Mouse (Mus musculus) intestine, embryonic 15.5 days (tissue): ENCODE data around the gene Serpina5. TPM values are rescaled to one million over a fixed set of nuclear protein-coding genes. Genes with fewer than 3 reads are reported as not detected.

Source experiments
- ATAC-seq: fragments of 200-750 bp; cut with Nextera tagmentation; 2 replicates; pipeline ENCODE4 v1.8.0; 2017; ENCODE audit warnings: moderate TSS enrichment, moderate library complexity
- H3K27ac ChIP-seq: fragments of 300-500 bp; sonication (generic); 2 replicates; pipeline ENCODE4 v1.5.1; 2015; ENCODE audit warnings: mild to moderate bottlenecking, inconsistent platforms
- H3K27me3 ChIP-seq: fragments of 300-500 bp; sonication (generic); replicated peaks from 2 replicates; pipeline ENCODE4 v1.6.1; 2015; ENCODE audit warnings: inconsistent platforms
- H3K36me3 ChIP-seq: fragments of 300-500 bp; sonication (generic); 2 replicates; pipeline ENCODE4 v1.6.1; 2015; ENCODE audit warnings: inconsistent platforms
- H3K4me1 ChIP-seq: fragments of 300-500 bp; sonication (generic); replicated peaks from 2 replicates; pipeline ENCODE4 v1.6.1; 2015; ENCODE audit warnings: inconsistent platforms
- H3K4me2 ChIP-seq: fragments of 300-500 bp; sonication (generic); replicated peaks from 2 replicates; pipeline ENCODE4 v1.6.1; 2015; ENCODE audit warnings: mild to moderate bottlenecking, inconsistent platforms
- H3K4me3 ChIP-seq: fragments of 300-500 bp; sonication (generic); replicated peaks from 2 replicates; pipeline ENCODE4 v1.5.1; 2015; ENCODE audit warnings: inconsistent platforms
- H3K9ac ChIP-seq: fragments of 300-500 bp; sonication (generic); 2 replicates; pipeline ENCODE4 v1.6.1; 2015; ENCODE audit warnings: inconsistent platforms
- H3K9me3 ChIP-seq: fragments of 300-500 bp; sonication (generic); 2 replicates; pipeline ENCODE4 v1.6.1; 2016; ENCODE audit warnings: inconsistent platforms
- WGBS: fragments of 180-500 bp; shearing (Covaris S2); methylation state at CpG from one replicate; pipeline ENCODE4 v1.1.7; 2015; 5-methylcytosine and 5-hydroxymethylcytosine counted together
- polyA plus RNA-seq: library from polyadenylated mRNA; unstranded; fragments of >200 nt; fragmentation: Nextera tagmentation; extraction: Ambion mirVana; gene quantifications from 2 replicates; pipeline ENCODE4 v1.2.1, GENCODE M21; 2015

Gene Serpina5
- polyA plus RNA-seq, 1 experiment from 2014 or later = not detected

DNA sequence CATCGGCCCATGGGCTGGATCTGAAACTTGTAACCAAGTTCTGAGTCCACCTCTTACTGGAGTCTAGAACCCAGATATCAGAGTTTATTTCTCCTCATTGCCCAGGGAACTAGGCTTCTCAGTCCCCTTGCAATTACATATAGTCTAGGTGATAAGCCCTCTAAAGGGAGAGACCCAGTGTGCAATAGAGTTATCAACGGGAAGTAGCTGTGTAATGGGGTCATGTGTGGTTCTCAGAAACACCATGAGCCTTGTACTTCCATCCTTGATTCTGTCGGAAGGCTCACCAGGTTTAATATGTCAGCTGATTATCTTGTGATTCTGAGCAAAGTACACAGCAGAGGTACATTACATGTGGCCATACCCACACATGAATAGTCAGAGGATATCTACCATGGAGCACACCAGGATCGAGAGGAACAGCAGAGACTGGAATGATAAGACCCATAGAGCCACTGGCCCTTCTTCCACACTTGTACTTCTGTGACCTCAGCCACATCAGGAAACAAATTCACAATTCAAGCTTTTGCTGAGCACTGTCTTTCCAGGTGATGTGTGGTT, 39.7 kb downstream of the Serpina5 start:
- no peak; the same call in 1 of the 2 replicates for ATAC-seq
- no peak overlapping the region for H3K4me3 ChIP-seq
- H3K9me3 ChIP-seq = no peaks in the 10 kb centered on the region
- no peak overlapping the region for H3K27ac ChIP-seq
- H3K4me1 ChIP-seq = no peaks in the 10 kb centered on the region
- no peaks in the 10 kb centered on the region for H3K36me3 ChIP-seq
- H3K9ac ChIP-seq = no peak overlapping the region
- H3K4me2 ChIP-seq = no peak overlapping the region
- no peaks in the 10 kb centered on the region for H3K27me3 ChIP-seq
- WGBS = 83% methylated on average over 4 of the region's 4 CpGs

DNA sequence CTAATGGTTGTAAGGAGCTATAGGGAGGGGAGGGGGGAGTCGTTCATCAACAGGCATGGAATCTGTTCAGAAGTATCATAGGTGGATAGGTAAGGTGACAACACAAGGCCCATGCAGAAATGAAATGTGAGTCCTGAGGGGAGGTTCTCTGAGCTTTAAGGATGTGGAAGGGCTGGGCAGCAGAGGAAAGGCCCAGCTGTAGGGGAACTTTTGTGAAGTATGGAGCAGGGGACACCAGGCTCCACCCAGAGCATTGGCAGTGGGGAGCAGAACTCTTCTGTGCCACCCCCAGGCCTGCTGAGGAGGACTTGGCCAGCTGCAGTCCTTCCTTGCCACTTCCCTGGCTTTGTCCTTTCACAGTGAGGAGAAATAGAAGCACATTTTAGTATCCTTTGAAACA, 40.6 kb downstream of the Serpina5 start:
- Histone ChIP-seq H3K27ac (no peak overlapping the region), H3K9me3 (no peaks in the 10 kb centered on the region), H3K36me3 (no peaks in the 10 kb centered on the region), H3K9ac (no peak overlapping the region), H3K4me3 (no peak overlapping the region), H3K4me1 (no peaks in the 10 kb centered on the region), H3K4me2 (no peak overlapping the region), H3K27me3 (no peaks in the 10 kb centered on the region)
- 85% methylated on average over 1 of the region's 1 CpGs for WGBS
- ATAC-seq = no peak

DNA sequence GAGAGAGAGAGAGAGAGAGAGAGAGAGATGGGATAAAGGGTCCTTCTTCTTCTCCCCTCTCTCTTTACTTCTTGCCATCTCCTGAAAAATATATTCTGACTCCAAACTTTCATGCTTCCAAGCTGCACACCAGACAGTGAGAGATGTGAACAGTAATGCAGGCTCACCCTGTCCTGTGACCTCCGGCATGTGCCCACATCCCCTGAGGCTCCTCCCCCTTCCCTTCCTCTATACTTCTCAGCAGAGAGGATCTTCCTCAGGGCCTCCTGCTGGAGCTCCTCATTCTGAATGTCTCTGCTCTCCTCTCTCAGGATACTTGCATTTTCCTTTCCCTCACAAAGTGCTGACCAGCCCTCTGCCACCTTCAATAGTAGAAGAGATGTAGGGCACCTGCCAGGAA, 41.5 kb downstream of the Serpina5 start:
- Histone ChIP-seq H3K4me3 (no peak overlapping the region), H3K27ac (no peak overlapping the region), H3K4me1 (no peaks in the 10 kb centered on the region), H3K9me3 (no peaks in the 10 kb centered on the region), H3K27me3 (no peaks in the 10 kb centered on the region), H3K36me3 (no peaks in the 10 kb centered on the region), H3K9ac (no peak overlapping the region), H3K4me2 (no peak overlapping the region)
- ATAC-seq = no peak
- 59% methylated on average over 1 of the region's 1 CpGs for WGBS

DNA sequence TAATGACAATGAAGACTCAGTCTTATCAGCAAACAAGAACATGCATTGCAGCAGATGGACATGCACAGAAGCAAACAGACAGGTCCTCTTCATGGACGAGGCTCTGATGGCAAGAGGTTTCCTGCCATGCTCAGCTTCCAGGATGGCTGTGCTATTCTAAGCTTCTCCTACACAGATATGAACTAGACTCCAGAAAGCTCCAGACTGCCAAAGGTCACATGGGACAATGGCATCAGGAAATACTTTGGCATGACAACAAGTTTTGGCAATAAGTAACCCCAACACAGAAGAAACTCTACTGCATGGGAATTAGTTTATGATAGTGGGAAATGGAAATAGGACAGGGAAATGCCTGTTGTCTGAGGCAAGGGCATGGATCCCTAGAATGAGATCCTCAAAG, 42.4 kb downstream of the Serpina5 start:
- Histone ChIP-seq H3K27me3 (no peaks in the 10 kb centered on the region), H3K36me3 (no peaks in the 10 kb centered on the region), H3K9me3 (no peaks in the 10 kb centered on the region), H3K4me1 (no peaks in the 10 kb centered on the region), H3K9ac (no peak overlapping the region), H3K27ac (no peak overlapping the region), H3K4me2 (no peak overlapping the region), H3K4me3 (no peak overlapping the region)
- ATAC-seq = no peak
- 51% methylated on average over 1 of the region's 1 CpGs for WGBS

DNA sequence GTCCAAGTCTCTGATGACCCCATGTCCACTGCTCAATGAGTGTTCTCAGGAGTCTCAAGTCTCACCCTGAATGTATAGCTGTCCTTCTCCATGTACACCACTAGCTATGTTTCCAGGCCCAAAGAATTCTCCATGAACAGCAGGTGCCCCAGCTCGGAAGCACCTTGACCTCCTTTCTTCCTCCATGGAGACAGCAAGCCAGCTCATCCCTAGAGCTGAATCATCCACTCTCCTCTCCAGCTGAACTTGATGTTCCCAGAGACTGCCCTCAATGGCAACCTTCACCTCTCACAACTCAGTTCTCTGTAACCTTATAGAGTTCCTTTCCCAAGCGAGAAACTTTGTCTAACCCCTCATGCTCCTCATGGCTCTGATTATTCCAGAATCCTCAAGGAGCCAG, 44.7 kb downstream of the Serpina5 start:
- Histone ChIP-seq H3K27me3 (no peaks in the 10 kb centered on the region), H3K27ac (no peak overlapping the region), H3K4me2 (no peak overlapping the region), H3K9me3 (no peaks in the 10 kb centered on the region), H3K9ac (no peak overlapping the region), H3K4me3 (no peak overlapping the region), H3K36me3 (no peaks in the 10 kb centered on the region), H3K4me1 (no peaks in the 10 kb centered on the region)
- 81% methylated on average over 2 of the region's 2 CpGs for WGBS
- no peak for ATAC-seq

DNA sequence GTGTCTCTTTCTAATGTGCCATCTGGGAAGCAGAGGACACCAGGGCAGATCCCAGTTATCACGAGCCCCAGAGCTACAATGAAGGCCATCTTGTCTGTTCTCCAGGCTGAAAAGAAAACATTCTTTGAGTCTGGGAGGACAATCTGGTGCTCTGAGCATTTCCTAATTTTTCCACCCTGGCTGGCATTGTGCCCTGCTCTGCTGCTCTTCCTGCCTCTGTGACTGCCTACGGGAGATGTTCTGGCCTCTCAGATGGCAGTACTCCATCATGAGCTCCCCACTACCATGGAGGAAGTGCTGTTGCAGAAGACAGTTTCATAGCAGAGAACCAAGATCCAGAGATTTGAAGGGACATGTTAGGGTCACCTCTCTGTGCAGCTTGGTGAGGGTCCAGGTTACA, 51.1 kb downstream of the Serpina5 start:
- 80% methylated on average over 2 of the region's 2 CpGs for WGBS
- no peak overlapping the region for H3K27ac ChIP-seq
- H3K4me2 ChIP-seq = no peak overlapping the region
- H3K4me3 ChIP-seq = no peak overlapping the region
- ATAC-seq = no peak
- no peaks in the 10 kb centered on the region for H3K4me1 ChIP-seq
- H3K9me3 ChIP-seq = no peaks in the 10 kb centered on the region
- H3K27me3 ChIP-seq = no peaks in the 10 kb centered on the region
- no peak overlapping the region for H3K9ac ChIP-seq
- no peaks in the 10 kb centered on the region for H3K36me3 ChIP-seq

DNA sequence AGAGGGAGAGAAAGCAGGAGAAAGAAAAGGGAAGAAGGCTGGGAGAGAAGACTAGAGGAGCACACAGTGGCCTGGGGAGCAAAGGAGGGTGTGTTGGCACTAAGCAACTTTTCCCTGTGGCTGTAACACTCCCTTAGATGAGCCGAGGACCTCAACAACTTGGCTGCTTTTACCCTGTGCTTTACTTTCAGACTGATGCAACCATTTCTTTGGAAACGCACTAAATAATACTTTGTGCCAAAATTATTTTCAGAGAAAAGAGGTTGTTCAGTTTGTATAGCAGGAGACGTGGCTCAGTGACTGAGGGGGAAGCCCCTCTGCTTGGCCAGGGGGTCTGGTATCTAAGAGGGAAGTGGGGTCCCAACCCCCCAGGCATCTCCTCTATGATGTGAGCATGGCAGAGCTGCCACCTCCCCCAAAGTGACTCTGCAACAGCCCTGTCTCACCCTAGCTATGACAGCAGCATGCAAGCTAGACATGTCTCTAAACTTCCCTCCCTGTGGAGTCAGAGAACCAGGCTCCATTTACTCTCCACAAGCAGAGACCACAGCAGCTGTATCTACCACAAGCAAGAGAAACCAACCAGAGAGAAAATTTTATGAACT, 52.2 kb downstream of the Serpina5 start:
- H3K4me2 ChIP-seq = no peak overlapping the region
- no peak overlapping the region for H3K4me3 ChIP-seq
- no peaks in the 10 kb centered on the region for H3K36me3 ChIP-seq
- no peaks in the 10 kb centered on the region for H3K27me3 ChIP-seq
- no peaks in the 10 kb centered on the region for H3K4me1 ChIP-seq
- H3K9me3 ChIP-seq = no peaks in the 10 kb centered on the region
- no peak for ATAC-seq
- H3K27ac ChIP-seq = no peak overlapping the region
- 80% methylated on average over 3 of the region's 3 CpGs for WGBS
- H3K9ac ChIP-seq = no peak overlapping the region

DNA sequence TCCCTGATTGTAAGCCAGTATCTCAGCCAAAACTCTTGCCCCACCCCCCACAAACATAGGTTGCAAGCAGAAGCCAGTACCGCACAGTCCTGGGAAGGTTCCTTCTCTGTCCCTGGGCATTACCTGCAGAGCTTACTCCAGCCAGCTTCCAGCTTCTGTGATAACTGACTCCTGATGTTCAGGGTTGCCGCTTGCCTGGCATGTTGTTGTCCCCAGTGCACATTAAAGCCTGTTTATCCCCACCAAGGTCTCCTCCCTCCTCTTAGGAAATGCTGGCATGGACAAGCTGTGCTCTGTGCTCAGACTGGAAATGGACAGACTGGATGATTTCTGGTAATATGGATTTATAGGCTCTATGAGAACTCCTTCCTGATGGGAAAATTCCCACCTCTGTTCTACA, 52.7 kb downstream of the Serpina5 start, which contains the start of gene Serpina3c:
TSS of gene Serpina3c (minus strand) at position 215 of the 400 bp plus-strand sequence.
- WGBS = 80% methylated on average over 2 of the region's 2 CpGs
- no peak for ATAC-seq

More for the DNA sequence above, 52.7 kb downstream of the Serpina5 start, which contains the start of gene Serpina3c:
- H3K4me1 ChIP-seq = no peaks in the 10 kb centered on the region
- no peaks in the 10 kb centered on the region for H3K9me3 ChIP-seq
- H3K36me3 ChIP-seq = no peaks in the 10 kb centered on the region
- no peak within 1 kb of the TSS for H3K4me2 ChIP-seq
- no peak within 1 kb of the TSS for H3K9ac ChIP-seq
- H3K4me3 ChIP-seq = no peak within 1 kb of the TSS
- no peak within 1 kb of the TSS for H3K27ac ChIP-seq
- H3K27me3 ChIP-seq = no peaks in the 10 kb centered on the region

Other genes starting within 250 kb of the Serpina5 start
- 31.2 and 33.0 TPM in 2 replicates for gene Serpina1a, start 237.6 kb upstream of the Serpina5 start, polyA plus RNA-seq
- gene Serpina1c, start 196.2 kb upstream of the Serpina5 start, polyA plus RNA-seq = 30.0 and 31.8 TPM in 2 replicates
- 25.6 and 27.7 TPM in 2 replicates for gene Serpina1e, start 142.1 kb upstream of the Serpina5 start, polyA plus RNA-seq
- gene Serpina11, start 111.2 kb upstream of the Serpina5 start, polyA plus RNA-seq = 0.10 TPM in 1 of 2 replicates, not detected in the other
- gene Serpina9, start 87.4 kb upstream of the Serpina5 start, polyA plus RNA-seq = not detected in 2 replicates
- not detected in 2 replicates for gene Serpina12, start 56.7 kb upstream of the Serpina5 start, polyA plus RNA-seq
- not detected in 2 replicates for gene Serpina3a, start 11.6 kb downstream of the Serpina5 start, polyA plus RNA-seq
- gene Serpina3b, start 26.9 kb downstream of the Serpina5 start, polyA plus RNA-seq = not detected in 2 replicates
- gene Serpina3c, start 52.8 kb downstream of the Serpina5 start, polyA plus RNA-seq = not detected in 2 replicates
- gene Serpina3f, start 113.4 kb downstream of the Serpina5 start, polyA plus RNA-seq = 0.32 and 0.44 TPM in 2 replicates
- gene Serpina3g, start 135.1 kb downstream of the Serpina5 start, polyA plus RNA-seq = 4.9 and 5.0 TPM in 2 replicates
- 0.16 TPM in 1 of 2 replicates, not detected in the other for gene Serpina3i, start 162.0 kb downstream of the Serpina5 start, polyA plus RNA-seq
- gene Serpina3j, start 213.4 kb downstream of the Serpina5 start, polyA plus RNA-seq = not detected in 2 replicates
- not detected in 2 replicates for gene Serpina3k, start 237.4 kb downstream of the Serpina5 start, polyA plus RNA-seq
- not detected in 2 replicates for gene Serpina3m, start 237.4 kb downstream of the Serpina5 start, polyA plus RNA-seq